Comparison of ENCODE assay signal across 11 mouse cellular contexts in the genomic region with DNA sequence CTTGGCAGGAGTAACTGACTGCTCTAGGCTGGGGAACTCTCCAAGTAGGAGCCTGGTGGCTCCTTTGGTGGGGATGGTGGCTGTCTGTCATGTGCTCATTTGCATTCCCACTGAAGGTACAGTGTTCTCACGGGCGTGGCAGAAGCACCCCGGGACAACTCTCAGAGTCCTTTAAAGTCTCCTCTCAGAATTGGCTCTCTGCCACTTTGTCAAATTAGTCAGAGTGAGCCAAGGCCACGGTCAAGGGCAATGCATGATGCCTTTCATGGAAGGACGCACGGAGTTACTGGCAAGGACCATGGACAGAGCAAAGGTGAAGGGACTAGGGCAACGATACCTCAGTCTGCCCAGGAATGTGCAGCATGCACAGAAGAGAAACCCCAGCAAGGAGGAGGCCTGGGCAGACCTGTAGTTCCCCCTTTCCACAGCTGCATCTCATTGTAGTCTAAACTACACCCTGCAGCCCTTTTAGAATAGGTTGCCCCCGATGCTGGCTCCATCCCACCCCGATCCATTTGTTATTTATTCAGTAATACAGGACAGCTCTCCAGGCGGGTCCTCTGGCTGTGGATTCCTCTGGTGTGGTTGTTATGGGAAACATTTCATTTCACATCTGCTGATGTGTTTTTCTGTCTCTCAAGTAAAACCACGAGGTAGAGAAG. TPM values are rescaled to one million over a fixed set of nuclear protein-coding genes. Genes with fewer than 3 reads are reported as not detected.
DNase-seq lines count a peak whose midpoint lies in the region; ATAC-seq lines count a peak whose summit lies in the region.
"Had no signal": no experiment of that assay in that cellular context is flagged by ENCODE, and none has a peak within 500 bp of the region (broad histone marks: within the 10 kb centered on the region; RNA-seq: fewer than 3 reads in every experiment).

No protein-coding gene starts in this region.

- H3K4me2 ChIP-seq in kidney, embryonic 16.5 days (replicated peaks; ENCODE audit: low read depth, low read length), result no peak overlapping the region
- no peak overlapping the region for H3K4me2 ChIP-seq in embryonic facial prominence, embryonic 14.5 days (ENCODE audit: low read depth, low read length)
- H3K4me2 ChIP-seq in midbrain, embryonic 12.5 days (replicated peaks), result peak overlapping the region; percentile 49

- no peaks in the 10 kb centered on the region for H3K36me3 ChIP-seq in kidney, embryonic 16.5 days (ENCODE audit: insufficient read depth, low read length)
- H3K36me3 ChIP-seq in embryonic facial prominence, embryonic 14.5 days (ENCODE audit: control insufficient read depth, insufficient read depth, low read length), result no peaks in the 10 kb centered on the region
- H3K36me3 ChIP-seq in midbrain, embryonic 12.5 days, result no peaks in the 10 kb centered on the region

- peak; percentile 24 for DNase-seq in kidney, postnatal 10 days
- DNase-seq in R1 (ENCODE audit: low read depth, low spot score), result peak; percentile 80
- DNase-seq in embryonic facial prominence, embryonic 14.5 days (ENCODE audit: low spot score), result peak; percentile 38
- DNase-seq in spleen, postnatal 10 days (ENCODE audit: low spot score in 2 of 2), result no peak
- DNase-seq in thymus, postnatal 10 days (ENCODE audit: low spot score in 2 of 2), result no peak

- no peak overlapping the region for H3K9ac ChIP-seq in kidney, embryonic 16.5 days (replicated peaks; ENCODE audit: low read length)
- no peak overlapping the region for H3K9ac ChIP-seq in embryonic facial prominence, embryonic 14.5 days (ENCODE audit: low read depth, low read length)
- H3K9ac ChIP-seq in midbrain, embryonic 12.5 days (replicated peaks), result no peak overlapping the region

- H3K4me3 ChIP-seq in kidney, embryonic 16.5 days (ENCODE audit: low read length), result no peak overlapping the region
- H3K4me3 ChIP-seq in embryonic facial prominence, embryonic 14.5 days (ENCODE audit: low read depth, low read length), result no peak overlapping the region
- H3K4me3 ChIP-seq in midbrain, embryonic 12.5 days, result no peak overlapping the region; the same call in 1 of the 2 replicates

- ATAC-seq in kidney, embryonic 16.5 days (ENCODE audit: low FRiP score, low TSS enrichment), result no peak
- peak; percentile 74 for ATAC-seq in embryonic facial prominence, embryonic 14.5 days (ENCODE audit: low read depth)
- peak; percentile 72 for ATAC-seq in midbrain, embryonic 12.5 days (ENCODE audit: low FRiP score, low read depth)
- no peak for ATAC-seq in megakaryocyte, adult 5-6 weeks (ENCODE audit: poor library complexity, severe bottlenecking)

- H3K9me3 ChIP-seq in kidney, embryonic 16.5 days (ENCODE audit: low read length), result no peaks in the 10 kb centered on the region
- H3K9me3 ChIP-seq in embryonic facial prominence, embryonic 14.5 days (ENCODE audit: control insufficient read depth, low read length), result no peaks in the 10 kb centered on the region
- no peaks in the 10 kb centered on the region for H3K9me3 ChIP-seq in midbrain, embryonic 12.5 days

- no peaks in the 10 kb centered on the region for H3K4me1 ChIP-seq in kidney, embryonic 16.5 days (ENCODE audit: insufficient read depth, low read length)
- peaks cover 15% of the 10 kb centered on the region for H3K4me1 ChIP-seq in embryonic facial prominence, embryonic 14.5 days (ENCODE audit: control insufficient read depth, insufficient read depth, low read length)
- peaks cover 36% of the 10 kb centered on the region for H3K4me1 ChIP-seq in midbrain, embryonic 12.5 days

- H3K27me3 ChIP-seq in kidney, embryonic 16.5 days (ENCODE audit: insufficient read depth, low read length), result no peaks in the 10 kb centered on the region
- no peaks in the 10 kb centered on the region for H3K27me3 ChIP-seq in embryonic facial prominence, embryonic 14.5 days (replicated peaks; ENCODE audit: control insufficient read depth, insufficient read depth, low read length)
- peaks cover 36% of the 10 kb centered on the region for H3K27me3 ChIP-seq in midbrain, embryonic 12.5 days

- H3K27ac ChIP-seq in kidney, embryonic 16.5 days (ENCODE audit: low read length), result no peak overlapping the region
- 0 out of 2 replicates have a peak overlapping the region, but pooled peaks have one; percentile 29 for H3K27ac ChIP-seq in embryonic facial prominence, embryonic 14.5 days (replicated peaks; ENCODE audit: low read depth, low read length)
- peak overlapping the region; percentile 94 for H3K27ac ChIP-seq in midbrain, embryonic 12.5 days (replicated peaks)
- H3K27ac ChIP-seq: macrophage had no signal

- WGBS in kidney, embryonic 16.5 days, result 48% methylated on average over 11 of the region's 11 CpGs
- WGBS in embryonic facial prominence, embryonic 14.5 days, result 28% methylated on average over 11 of the region's 11 CpGs
- 18% methylated on average over 11 of the region's 11 CpGs for WGBS in midbrain, embryonic 12.5 days

RNA-seq across cellular contexts. Expression of a gene that starts 40.0 kb away (rescaled TPM):
- not detected in 2 replicates for polyA plus RNA-seq in kidney, embryonic 16.5 days (2015; fragmentation: Nextera tagmentation; extraction: Ambion mirVana)
- polyA plus RNA-seq in embryonic facial prominence, embryonic 14.5 days (2014; fragmentation: Nextera tagmentation; extraction: Ambion mirVana), result 0.47 and 0.72 TPM in 2 replicates
- polyA plus RNA-seq in midbrain, embryonic 12.5 days (2016; fragmentation: Nextera tagmentation; extraction: Ambion mirVana), result 0.08 and 0.10 TPM in 2 replicates
- total RNA-seq in megakaryocyte, adult 5-6 weeks (2015), result 0.40 and 1.2 TPM in 2 replicates
- total RNA-seq in megakaryocyte, adult 5-6 weeks (2017), result 0.15 and 0.65 TPM in 2 replicates
- total RNA-seq: MEL had no signal
- polyA plus RNA-seq: kidney, embryonic 14.5 days; macrophage had no signal

RNA-seq across cellular contexts. Expression of a gene that starts 49.0 kb away (rescaled TPM):
- polyA plus RNA-seq in kidney, embryonic 16.5 days (2015; fragmentation: Nextera tagmentation; extraction: Ambion mirVana), result 0.59 TPM in 1 of 2 replicates, not detected in the other
- 0.80 and 1.1 TPM in 2 replicates for polyA plus RNA-seq in embryonic facial prominence, embryonic 14.5 days (2014; fragmentation: Nextera tagmentation; extraction: Ambion mirVana)
- polyA plus RNA-seq in midbrain, embryonic 12.5 days (2016; fragmentation: Nextera tagmentation; extraction: Ambion mirVana), result 1.1 and 1.7 TPM in 2 replicates
- total RNA-seq in megakaryocyte, adult 5-6 weeks (2015), result not detected in 2 replicates
- total RNA-seq in megakaryocyte, adult 5-6 weeks (2017), result not detected in 2 replicates
- total RNA-seq: MEL had no signal
- polyA plus RNA-seq: macrophage had no signal

Comparison
In these comparisons a context has a peak if more than half of its experiments do, and no peak if none do; other contexts are left out.
1. DNase-seq: peak in kidney, postnatal 10 days (single experiment), R1 (single experiment) and embryonic facial prominence, embryonic 14.5 days (single experiment); none in spleen, postnatal 10 days (0 of 2) and thymus, postnatal 10 days (0 of 2).
2. ATAC-seq: peak in embryonic facial prominence, embryonic 14.5 days (single experiment) and midbrain, embryonic 12.5 days (single experiment); none in kidney, embryonic 16.5 days (single experiment) and megakaryocyte, adult 5-6 weeks (single experiment).